Mouse (Mus musculus): ENCODE measurements at regions not wholly inside any gene's neighbourhood (a gene's known extent, or its start where the extent isn't known, plus 50 kb on each side); places are given as distances from the start of the nearest gene placed in this dataset.

DNA sequence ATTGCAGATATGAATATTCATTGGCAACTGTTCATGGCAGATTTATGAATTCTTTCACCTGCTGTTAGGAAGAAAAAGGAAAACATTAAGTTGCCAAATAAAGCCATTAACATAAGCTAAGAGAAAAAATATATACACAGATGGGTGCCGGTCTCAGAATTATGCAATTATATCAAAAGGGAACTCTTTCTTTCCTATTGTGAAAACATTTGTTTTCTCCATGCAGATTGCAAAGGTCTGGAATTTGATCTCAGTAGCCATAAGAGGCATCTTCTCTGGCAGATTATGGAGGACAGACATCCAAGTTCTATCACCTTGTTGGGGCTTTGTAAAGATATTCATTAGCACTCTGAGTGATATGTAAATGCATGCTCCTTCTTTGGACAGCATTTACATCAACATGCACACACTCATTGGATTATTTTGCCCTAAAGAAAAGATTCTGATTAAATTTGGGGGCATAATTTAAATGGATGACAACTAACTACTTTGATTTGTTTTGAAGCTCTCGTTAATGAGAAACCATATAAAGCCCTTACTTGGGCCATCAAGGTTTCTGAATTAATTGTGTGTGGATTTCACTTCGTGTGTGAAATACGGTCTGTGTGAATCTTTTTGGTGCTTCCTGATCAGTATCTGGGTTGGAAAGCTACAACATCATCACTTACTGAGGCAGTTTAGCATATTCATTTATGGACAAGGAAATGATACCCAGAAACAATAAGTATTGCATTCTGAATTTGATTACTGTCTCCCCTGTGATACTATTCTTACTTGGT lies 171.2 kb upstream of the Robo2 start:
- DNase-seq (ENCODE audit: low spot score) (no peak), ATAC-seq (no peak)
- no peaks in the 10 kb centered on the region for H3K9me3 ChIP-seq (ENCODE audit: low read length)
- no peaks in the 10 kb centered on the region for H3K4me1 ChIP-seq (ENCODE audit: insufficient read depth, low read length)
- no peak overlapping the region for H3K9ac ChIP-seq (replicated peaks; ENCODE audit: low read length)
- H3K27me3 ChIP-seq (ENCODE audit: insufficient read depth, low read length) = no peaks in the 10 kb centered on the region
- H3K4me2 ChIP-seq (ENCODE audit: low read depth, low read length) = no peak overlapping the region
- no peaks in the 10 kb centered on the region for H3K36me3 ChIP-seq (ENCODE audit: insufficient read depth, low read length)
- no peak for TF ChIP-seq CTCF (IDR thresholded peaks at IDR 0.05; ENCODE audit: low read depth)
- H3K27ac ChIP-seq = no peak overlapping the region
- H3K4me3 ChIP-seq (ENCODE audit: low read length) = no peak overlapping the region
- WGBS = 72% methylated on average over 4 of the region's 4 CpGs

DNA sequence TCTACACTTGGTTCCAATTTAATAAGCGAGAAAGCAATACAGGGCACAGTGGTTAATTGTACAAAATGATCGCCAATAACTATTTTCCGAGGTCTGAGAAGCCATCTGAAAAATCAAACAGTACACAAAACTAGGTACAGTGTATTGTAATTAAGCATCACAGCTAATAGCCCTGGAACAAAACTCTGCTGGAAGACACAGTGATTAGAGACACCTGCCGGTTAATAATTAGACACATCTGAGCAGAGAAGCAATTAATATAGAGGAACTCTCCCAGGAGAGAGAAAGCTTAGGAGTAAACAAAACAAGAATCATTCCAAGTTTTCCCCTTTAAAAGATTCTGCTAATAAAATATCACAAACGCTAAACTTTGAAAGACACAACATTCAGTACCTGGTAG lies 136.7 kb upstream of the Robo2 start:
- peak; percentile 11 for DNase-seq (ENCODE audit: low spot score)

DNA sequence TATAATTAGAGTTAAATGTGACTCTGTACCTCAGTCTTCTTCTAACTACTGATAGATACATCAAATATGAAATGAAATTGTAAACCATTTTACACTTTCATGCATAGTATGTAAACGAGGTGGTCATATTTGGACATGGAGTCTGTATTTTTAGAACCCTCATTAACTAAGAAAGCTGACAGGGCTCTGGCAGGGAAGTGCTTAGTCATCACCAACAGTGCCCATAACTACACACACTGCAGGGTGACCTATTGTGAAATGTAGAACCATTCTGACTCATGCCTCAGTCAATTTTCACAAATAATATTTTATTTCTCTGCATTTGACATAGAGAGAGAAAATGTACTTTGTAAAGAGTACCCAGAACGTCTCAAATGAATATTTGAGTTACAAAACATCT lies 118.9 kb upstream of the Robo2 start:
- Histone ChIP-seq H3K4me3 (ENCODE audit: low read length) (no peak overlapping the region), H3K9me3 (ENCODE audit: low read length) (no peaks in the 10 kb centered on the region), H3K4me1 (ENCODE audit: insufficient read depth, low read length) (no peaks in the 10 kb centered on the region), H3K36me3 (ENCODE audit: insufficient read depth, low read length) (no peaks in the 10 kb centered on the region), H3K27me3 (ENCODE audit: insufficient read depth, low read length) (no peaks in the 10 kb centered on the region), H3K4me2 (ENCODE audit: low read depth, low read length) (no peak overlapping the region), H3K9ac (replicated peaks; ENCODE audit: low read length) (no peak overlapping the region), H3K27ac (no peak overlapping the region)
- ATAC-seq (no peak), DNase-seq (ENCODE audit: low spot score) (no peak)
- WGBS = 67% methylated on average over 2 of the region's 2 CpGs
- TF ChIP-seq CTCF (IDR thresholded peaks at IDR 0.05; ENCODE audit: low read depth) = no peak

More for the DNA sequence above, 136.7 kb upstream of the Robo2 start:
- Histone ChIP-seq H3K27me3 (ENCODE audit: insufficient read depth, low read length) (no peaks in the 10 kb centered on the region), H3K4me2 (ENCODE audit: low read depth, low read length) (no peak overlapping the region), H3K9me3 (ENCODE audit: low read length) (no peaks in the 10 kb centered on the region), H3K27ac (no peak overlapping the region), H3K36me3 (ENCODE audit: insufficient read depth, low read length) (no peaks in the 10 kb centered on the region), H3K4me3 (ENCODE audit: low read length) (no peak overlapping the region), H3K9ac (replicated peaks; ENCODE audit: low read length) (no peak overlapping the region), H3K4me1 (ENCODE audit: insufficient read depth, low read length) (no peaks in the 10 kb centered on the region)
- 61% methylated on average over 5 of the region's 5 CpGs for WGBS
- no peak for TF ChIP-seq CTCF (IDR thresholded peaks at IDR 0.05; ENCODE audit: low read depth)
- ATAC-seq = no peak

DNA sequence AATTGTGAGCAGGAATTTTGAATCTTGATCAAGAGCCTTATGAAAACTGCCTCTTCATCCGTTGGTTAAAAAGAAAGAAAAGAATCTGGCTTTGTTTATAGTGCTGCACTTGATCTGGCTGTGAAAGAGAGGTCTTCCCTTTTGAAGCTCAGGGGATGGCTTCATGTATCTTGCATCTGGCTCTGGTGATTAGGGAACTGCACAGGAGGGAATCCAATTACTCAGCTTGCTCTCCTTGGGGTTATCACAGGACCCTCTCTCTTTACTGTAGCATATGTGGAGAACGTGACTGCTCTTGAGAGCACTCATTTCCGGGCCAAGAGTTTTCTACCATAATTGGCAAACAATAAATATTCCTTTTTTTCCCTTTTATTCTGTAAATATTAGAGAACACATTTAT lies 116.6 kb upstream of the Robo2 start:
- Histone ChIP-seq H3K27me3 (ENCODE audit: insufficient read depth, low read length) (no peaks in the 10 kb centered on the region), H3K36me3 (ENCODE audit: insufficient read depth, low read length) (no peaks in the 10 kb centered on the region), H3K27ac (no peak overlapping the region), H3K9me3 (ENCODE audit: low read length) (no peaks in the 10 kb centered on the region), H3K4me2 (ENCODE audit: low read depth, low read length) (no peak overlapping the region), H3K4me3 (ENCODE audit: low read length) (no peak overlapping the region), H3K4me1 (ENCODE audit: insufficient read depth, low read length) (no peaks in the 10 kb centered on the region), H3K9ac (replicated peaks; ENCODE audit: low read length) (no peak overlapping the region)
- ATAC-seq = no peak
- WGBS = 45% methylated on average over 3 of the region's 3 CpGs
- TF ChIP-seq CTCF (IDR thresholded peaks at IDR 0.05; ENCODE audit: low read depth) = no peak
- no peak for DNase-seq (ENCODE audit: low spot score)

DNA sequence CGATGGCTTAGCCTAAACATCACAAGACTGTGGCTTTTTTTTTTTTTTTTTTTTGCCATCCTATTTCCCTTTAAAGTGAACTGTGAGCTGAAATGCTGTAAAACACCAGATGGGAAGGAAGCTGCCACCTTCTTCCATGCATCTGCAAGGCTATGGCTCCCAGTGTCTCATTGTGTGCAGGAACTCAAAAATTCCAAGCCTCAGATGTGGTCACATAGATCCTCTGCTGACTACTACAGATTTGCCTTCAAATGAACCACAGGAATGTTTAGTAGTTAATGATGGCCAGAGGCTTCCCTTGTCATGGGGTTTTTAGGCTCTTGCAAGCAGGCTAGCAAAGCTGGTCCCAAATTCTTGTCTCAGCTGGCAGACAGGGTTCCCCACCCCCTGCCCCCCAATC lies 114.9 kb upstream of the Robo2 start:
- no peaks in the 10 kb centered on the region for H3K36me3 ChIP-seq (ENCODE audit: insufficient read depth, low read length)
- 48% methylated on average over 1 of the region's 1 CpGs for WGBS
- ATAC-seq (no peak), DNase-seq (ENCODE audit: low spot score) (no peak)
- no peak overlapping the region for H3K9ac ChIP-seq (replicated peaks; ENCODE audit: low read length)
- no peak overlapping the region for H3K27ac ChIP-seq
- no peak for TF ChIP-seq CTCF (IDR thresholded peaks at IDR 0.05; ENCODE audit: low read depth)
- no peak overlapping the region for H3K4me3 ChIP-seq (ENCODE audit: low read length)
- H3K27me3 ChIP-seq (ENCODE audit: insufficient read depth, low read length) = no peaks in the 10 kb centered on the region
- no peaks in the 10 kb centered on the region for H3K4me1 ChIP-seq (ENCODE audit: insufficient read depth, low read length)
- H3K9me3 ChIP-seq (ENCODE audit: low read length) = no peaks in the 10 kb centered on the region
- H3K4me2 ChIP-seq (ENCODE audit: low read depth, low read length) = no peak overlapping the region

DNA sequence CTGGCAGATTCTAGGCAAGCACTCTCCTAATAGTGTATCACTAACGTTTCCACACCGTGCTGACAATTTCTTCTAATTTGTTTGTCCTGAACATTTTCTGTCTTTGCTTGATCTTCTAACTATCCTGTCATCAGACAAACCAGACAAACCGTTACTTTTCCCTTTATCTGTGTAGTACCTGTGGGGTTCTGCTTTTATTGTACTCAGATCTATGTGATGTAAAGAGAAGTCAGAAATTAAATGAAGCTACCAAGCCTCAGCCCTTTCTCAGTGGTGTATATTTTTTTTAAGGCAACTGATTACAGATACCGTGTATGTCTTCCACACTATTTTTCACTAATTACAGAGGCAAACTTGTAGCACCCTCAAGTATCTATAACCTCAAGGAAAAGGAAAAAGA lies 108.9 kb upstream of the Robo2 start:
- H3K4me1 ChIP-seq (ENCODE audit: insufficient read depth, low read length) = no peaks in the 10 kb centered on the region
- no peak for TF ChIP-seq CTCF (IDR thresholded peaks at IDR 0.05; ENCODE audit: low read depth)
- no peak overlapping the region for H3K4me2 ChIP-seq (ENCODE audit: low read depth, low read length)
- no peak overlapping the region for H3K9ac ChIP-seq (replicated peaks; ENCODE audit: low read length)
- H3K27me3 ChIP-seq (ENCODE audit: insufficient read depth, low read length) = no peaks in the 10 kb centered on the region
- 79% methylated on average over 4 of the region's 4 CpGs for WGBS
- H3K4me3 ChIP-seq (ENCODE audit: low read length) = no peak overlapping the region
- DNase-seq (ENCODE audit: low spot score) (no peak), ATAC-seq (no peak)
- no peaks in the 10 kb centered on the region for H3K9me3 ChIP-seq (ENCODE audit: low read length)
- no peak overlapping the region for H3K27ac ChIP-seq
- no peaks in the 10 kb centered on the region for H3K36me3 ChIP-seq (ENCODE audit: insufficient read depth, low read length)

DNA sequence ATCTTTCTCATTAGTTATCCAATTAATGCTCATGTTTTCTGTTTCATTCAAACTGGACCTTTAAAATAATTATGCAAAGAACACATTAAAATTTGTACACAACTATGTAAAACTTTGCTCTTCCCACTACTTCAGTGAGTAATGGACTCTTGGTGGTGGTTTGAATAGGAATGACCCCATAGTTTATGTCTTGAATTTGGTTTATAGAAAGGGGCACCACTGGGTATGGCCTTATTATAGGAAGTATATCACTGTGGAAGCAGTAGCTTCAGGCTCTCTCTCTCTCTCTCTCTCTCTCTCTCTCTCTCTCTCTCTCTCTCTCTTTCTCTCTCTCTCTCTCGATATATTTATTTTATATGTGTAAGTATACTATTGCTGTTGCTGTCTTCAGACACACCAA lies 106.3 kb upstream of the Robo2 start:
- H3K4me1 ChIP-seq (ENCODE audit: insufficient read depth, low read length) = no peaks in the 10 kb centered on the region
- H3K9ac ChIP-seq (replicated peaks; ENCODE audit: low read length) = no peak overlapping the region
- H3K9me3 ChIP-seq (ENCODE audit: low read length) = no peaks in the 10 kb centered on the region
- no peak for ATAC-seq
- 89% methylated on average over 1 of the region's 1 CpGs for WGBS
- DNase-seq (ENCODE audit: low spot score) = no peak
- H3K27me3 ChIP-seq (ENCODE audit: insufficient read depth, low read length) = no peaks in the 10 kb centered on the region
- H3K36me3 ChIP-seq (ENCODE audit: insufficient read depth, low read length) = no peaks in the 10 kb centered on the region
- H3K4me2 ChIP-seq (ENCODE audit: low read depth, low read length) = no peak overlapping the region
- H3K27ac ChIP-seq = no peak overlapping the region
- H3K4me3 ChIP-seq (ENCODE audit: low read length) = no peak overlapping the region
- no peak for TF ChIP-seq CTCF (IDR thresholded peaks at IDR 0.05; ENCODE audit: low read depth)
